Mouse (Mus musculus) cerebellum, postnatal 25 days (tissue): ENCODE measurements around the gene Prex1.

Experiments used
- DNase-seq, 2 experiments: peaks; one replicate each; pipeline ENCODE4 v3.0.0; 2021; ENCODE audit warnings: mixed read lengths in 2 of 2

Gene Prex1

DNA sequence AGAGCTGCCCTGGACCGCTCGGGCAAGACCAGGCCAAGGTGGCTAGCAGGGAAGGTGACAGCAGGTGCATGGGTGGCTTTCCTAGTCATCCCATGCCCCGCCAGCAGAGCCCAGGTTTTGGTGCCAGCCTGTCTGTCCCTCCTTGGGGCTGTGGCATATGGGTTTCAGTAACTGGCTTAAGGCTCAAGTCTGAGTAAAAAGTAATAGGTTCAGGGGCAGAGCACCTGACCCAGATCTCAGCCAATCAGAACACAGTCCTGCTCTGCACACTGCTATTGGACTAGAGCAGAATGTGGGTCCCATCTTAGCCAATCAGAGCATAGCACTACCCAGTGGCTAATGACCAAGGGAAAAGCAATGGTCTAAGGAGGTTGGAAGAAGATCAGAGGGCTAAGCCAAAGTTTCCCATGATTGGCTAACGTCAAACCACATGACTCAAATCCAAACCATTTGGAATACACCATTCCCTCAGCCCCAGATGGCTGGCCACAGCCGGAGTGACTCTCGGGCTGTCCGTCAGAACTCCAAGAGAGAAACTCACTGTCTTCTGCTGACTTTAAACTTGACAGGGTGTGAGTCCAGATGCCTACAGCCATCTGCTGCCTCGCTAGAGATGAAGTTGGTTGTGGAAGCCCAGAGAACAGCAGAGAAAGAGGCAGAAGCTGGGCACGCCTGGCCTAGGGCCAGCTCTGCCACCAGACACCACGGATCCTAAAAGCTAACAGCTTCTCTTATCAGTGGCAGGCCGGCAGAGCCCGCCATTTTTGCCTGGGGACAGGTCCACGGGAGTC is 80.9 kb downstream of the Prex1 start:
- peak; percentile 74 to 81 for DNase-seq

DNA sequence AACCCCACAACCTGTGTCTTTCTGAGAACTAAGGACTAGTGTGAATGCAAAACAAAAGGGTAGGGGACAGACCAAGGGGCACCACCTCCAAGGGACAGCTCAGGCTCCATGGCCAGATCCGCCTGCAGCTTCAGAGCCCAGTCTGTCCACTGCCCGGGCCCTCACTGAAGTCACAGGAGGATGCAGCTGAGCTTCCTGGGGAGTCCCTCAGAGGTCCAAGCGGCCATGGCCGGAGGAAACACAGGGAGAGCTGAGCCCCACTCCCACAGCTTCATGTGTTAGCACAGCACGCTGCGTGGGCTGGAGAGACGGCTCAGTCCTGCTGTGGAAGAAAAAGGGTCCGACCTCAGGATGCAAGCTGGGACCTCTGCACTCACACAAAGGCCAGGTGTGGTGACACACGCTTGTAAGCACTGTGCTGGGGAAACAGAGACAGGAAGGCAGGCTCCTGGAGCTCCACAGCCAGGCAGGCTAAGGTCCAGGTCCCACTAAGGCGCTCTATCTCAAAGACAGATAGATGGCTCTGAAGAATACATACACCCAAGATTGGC is 81.9 kb downstream of the Prex1 start:
- peak; percentile 21 to 22 for DNase-seq

DNA sequence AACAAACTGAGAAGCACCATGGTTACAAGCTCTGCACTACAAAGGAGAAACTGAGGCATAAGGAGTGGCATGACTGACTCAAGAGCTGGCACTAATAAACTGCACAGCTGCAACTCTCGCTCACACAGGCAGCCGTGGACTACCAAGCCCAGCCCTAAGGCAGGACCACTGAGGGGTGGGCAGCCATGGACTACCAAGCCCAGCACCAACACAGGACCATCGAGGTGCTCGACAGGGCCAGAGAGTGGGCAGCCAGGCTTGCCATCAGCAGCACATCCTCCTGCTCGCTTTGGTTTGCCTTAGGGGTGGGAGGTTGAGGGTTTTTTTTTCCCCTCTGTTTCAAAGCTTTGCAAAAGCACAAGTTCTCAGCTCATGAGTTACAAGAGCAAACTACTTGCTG is 82.4 kb downstream of the Prex1 start:
- DNase-seq, result no peak

DNA sequence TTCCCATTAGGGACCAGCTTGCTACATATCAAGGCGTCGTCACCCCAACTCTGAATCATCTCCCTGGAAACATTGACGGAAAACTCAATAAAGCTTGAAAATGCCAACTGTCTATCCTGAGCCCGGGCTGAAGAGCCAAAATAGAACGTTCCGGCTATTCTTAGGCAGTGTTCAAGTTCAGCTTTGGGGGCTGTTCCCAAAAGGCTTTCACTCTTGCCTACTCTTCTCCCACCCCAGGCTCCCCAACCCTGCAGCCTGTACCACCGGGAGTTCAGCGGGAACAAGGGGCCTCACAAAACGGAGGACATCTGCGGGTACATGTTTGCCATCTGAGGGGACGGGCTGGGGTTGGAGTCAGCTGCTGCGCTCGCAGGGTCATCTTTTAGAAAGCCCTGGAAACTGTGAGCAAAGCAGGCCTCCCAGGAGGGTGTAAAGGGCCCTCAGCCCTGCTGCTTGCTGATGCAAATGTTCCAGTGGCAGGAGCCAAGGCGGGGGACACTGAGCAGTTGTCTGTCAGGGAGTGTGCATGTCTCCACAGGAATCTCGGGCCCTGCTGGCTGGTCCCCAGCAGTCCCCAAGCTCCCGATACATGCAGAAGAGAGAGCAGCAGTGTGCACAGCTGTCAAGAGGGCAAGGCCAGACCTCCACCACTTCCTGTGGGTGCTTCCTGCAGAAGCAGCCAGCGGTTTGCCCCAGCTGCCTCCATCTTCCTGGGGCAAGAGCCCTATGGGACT is 83.5 kb downstream of the Prex1 start:
- DNase-seq, result peak in 1 of 2 experiments; percentile 31

DNA sequence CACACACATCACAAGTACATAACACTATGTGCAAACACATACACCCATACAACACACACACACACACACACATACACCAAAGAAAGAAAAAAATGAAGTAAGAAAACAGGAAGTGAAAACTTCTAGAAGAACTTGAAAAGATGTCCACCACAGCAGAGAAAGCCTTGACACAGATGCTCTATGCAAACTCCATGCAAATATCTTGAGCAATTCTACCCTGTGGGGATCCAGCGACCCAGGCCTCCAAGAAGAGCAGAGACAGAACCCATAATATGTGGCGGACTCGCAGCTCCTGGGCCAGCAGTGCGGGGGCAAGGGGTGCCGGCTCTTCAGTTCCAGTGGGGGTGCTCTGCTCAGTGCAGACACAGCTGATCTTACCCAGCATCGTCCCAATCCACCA is 86.1 kb downstream of the Prex1 start:
- no peak for DNase-seq

DNA sequence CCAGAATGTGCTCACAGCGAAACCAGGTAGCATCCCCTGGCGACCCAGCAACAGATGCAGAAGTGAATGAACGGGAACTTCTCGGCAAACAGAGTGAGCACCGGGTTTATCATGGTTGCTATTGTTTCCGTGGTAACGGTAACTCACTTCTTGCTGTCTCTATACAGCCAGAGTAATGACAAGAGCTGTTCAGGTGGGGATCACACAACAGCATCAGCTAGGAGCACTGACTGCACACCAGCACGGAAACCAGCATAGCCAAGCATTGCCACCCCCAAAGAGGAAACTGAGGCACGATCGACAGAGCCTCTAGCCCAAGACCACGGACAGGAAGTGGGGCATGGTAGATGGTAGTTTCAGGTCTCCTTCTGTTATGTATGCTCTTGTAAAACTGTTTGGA is 88.4 kb downstream of the Prex1 start:
- no peak for DNase-seq

DNA sequence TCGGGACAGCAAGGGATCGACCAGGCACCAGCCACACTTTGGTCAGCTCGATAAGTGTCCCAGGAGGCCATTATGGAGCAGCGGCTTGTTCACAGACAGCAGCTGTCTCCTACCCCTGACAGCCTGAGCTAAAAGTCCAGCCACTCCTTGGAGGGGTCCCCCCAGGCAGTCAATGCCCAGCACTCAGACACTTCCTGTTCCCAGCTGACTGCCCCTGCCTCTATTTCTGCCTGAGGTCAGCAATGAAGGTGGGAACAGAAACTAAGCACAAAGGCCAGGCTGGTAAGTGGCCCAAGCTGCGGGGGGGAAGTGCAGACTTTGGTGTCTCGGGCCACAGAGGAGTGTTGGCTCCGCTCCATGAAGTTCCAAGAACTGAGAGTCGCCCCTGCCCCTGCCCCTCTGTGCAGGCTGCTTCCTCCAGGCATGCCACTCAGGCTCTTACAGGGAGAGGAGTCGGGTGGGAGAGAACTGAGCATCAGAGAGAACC is 90.5 kb downstream of the Prex1 start:
- DNase-seq, result no peak

DNA sequence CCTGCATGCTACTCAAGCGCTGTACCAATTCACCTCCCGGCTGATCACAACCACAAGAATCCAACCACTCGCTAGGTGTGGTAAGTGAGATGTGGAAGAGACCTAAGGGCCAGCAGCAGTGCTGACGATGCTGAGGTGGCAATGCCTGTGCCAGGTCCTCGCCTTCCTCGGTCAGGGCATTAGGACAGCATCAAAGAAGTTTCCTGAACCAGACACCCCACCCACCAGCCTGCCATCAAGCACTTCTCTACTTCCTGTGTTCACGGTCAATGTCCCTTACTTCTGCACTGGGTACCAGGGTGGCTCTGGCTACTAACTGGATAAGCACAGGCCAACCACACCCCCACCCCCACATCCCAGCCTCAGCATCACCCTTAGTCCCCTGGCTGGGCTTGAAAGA is 91.0 kb downstream of the Prex1 start:
- DNase-seq, result no peak

DNA sequence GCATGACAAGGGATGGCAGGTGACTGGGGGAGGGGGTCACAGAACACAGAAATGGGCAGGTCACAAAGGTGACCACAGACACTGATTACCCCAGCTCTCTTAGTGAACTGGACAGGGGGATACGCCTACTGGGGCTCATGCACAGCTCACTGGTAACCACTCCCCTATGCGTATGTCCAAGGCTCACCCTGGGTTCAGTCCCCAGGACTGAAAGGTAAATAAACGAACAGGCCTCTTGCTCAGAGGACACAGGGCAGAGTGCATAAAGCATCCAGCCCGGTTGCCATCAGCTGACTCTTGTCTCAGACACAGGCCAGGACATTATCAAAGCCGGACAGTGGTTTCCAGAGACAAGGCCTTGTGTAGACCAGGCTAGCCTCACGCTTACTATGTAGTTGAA is 91.6 kb downstream of the Prex1 start:
- no peak for DNase-seq

DNA sequence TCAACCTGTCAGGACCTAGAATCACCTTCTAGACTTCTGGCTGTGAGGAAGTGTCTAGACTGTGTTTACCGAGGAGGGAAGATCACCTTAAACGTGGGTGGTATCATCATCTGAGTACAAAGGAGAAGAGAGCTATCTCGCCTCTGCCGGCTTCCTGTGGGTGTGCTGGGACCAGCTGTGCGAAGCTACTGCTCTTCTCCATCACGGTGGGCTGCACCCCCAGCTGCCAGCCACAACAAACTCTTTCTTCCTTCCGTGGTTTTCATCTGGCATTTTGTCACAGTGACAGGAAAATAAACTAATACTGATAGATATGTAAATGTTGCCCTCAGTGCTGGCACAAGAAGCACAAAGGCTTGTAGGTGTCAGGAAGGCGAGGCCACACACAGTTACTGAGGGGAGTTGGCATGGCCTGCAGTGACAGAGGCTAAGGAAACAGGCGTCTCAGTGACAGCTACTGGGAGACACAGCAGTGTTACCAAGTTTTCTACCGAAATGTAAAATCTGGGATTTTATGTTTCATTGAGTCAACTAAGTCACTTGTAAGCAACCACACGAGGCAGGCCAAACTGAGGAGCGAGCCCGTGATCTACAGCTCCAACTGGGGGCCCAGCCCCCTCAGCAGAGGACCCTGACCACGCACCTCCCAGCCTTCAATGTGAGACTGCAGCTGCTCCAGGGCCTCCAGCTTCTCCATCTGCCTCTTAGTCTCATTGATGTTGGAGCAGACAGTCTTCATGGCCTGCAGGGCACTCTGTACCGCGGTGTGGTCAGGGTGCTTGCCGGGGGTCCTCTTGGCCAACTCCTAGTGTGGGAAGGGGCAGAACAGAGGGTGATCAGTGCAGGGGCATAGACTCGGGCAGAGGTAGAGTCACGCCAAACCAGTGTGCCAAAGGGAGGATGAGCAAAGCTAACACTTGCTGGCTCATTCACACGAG is 92.8 kb downstream of the Prex1 start:
- no peak for DNase-seq

DNA sequence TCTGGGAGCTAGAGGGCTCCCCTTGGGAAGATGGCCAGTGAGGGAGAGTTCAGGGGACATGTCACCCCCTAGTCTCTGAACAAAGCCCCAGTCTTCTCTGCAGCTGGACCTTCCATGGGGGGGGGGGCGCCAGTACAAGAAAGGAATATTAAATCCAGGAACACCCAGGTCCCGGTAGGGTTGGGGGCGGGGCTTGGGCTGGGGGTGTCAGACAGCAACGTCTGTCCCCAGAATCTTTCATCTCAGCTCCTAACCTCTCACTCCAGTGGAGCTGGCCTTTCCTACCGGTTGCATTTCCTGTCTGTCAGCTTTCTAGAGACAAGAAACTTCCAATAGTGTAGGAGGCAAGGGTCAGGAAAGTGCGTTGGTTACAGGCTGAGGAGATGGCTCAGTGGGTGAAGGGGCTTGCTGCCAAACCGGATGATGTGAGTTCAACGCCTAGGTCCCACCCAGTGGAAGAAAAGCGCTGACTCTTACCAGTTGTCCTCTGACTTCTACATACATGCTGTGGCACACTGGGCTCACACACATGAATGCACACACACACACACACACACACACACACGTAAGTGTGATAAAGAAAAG is 93.6 kb downstream of the Prex1 start:
- DNase-seq, result no peak

DNA sequence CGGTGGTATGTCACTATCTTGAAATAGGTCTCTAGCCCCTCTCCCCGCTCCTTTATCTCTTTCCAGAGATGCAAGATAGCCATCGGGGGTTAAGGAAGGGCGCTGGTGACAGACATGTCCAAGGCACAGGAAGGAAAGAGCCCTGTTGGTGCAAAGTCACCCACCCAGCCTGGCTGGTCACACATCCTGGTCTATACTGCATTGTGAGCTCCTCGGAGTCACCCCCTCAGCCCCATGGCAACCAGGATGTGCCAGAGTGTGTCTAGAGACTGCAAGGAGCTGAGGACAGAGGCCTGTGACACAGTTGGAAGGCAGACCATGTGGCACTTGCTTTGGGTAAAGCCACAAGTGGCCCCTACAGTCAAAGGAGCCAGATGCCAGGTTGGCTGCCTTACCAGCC is 94.4 kb downstream of the Prex1 start:
- no peak for DNase-seq

DNA sequence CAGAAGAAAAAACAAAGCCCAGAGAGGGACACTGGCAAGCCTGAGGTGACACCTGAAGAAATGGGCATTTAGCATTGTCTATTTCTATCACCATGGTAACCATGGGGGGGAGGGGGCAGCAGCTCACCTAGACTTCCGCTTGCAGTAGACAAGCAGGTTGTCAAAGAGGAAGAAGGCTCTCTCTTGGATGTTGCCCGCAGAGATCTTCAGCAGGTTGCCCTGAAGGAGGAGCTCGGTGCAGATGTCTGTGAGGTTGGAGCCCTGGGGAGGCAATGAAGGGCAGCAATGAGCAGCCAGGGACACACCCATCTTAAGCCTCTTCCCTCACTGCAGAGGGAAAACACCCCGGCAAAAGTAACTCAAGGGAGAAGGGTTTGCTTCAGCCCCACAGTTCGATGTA is 95.9 kb downstream of the Prex1 start:
- no peak for DNase-seq

DNA sequence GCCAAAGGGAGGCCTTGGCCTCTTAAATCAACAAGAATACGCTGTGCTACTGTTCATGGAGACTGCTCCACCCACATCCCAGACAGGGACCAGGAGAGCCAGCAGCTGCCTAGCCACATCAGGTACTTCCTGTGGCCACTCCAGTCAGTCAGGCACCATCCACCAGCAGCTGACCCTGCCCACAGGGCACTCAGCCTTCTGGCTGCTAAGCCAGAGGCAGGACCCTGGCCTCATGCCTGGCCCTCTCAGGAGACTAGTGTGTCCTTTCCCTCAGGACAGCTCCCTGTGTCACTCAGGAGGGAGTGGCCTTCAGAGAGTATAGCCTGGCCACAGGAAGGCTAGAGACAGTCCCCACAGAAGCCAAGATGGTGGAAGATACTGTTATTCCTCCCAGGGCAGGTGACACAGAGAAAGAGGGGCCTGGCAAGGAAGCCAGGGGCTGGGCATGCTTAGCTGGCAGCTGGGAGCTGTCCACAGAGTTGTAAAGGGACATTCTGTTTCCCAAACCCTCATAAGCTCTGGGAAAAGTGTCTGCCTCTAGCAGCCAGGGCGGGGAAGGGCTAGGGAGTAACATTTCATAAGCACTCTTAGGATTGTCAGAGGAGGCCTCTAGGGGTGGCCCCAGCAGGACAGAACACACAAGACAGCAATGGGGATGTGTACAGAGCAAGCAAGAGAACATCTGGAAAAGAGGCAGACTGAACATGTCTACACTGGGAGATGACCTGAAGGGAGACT is 98.1 kb downstream of the Prex1 start:
- DNase-seq, result no peak

DNA sequence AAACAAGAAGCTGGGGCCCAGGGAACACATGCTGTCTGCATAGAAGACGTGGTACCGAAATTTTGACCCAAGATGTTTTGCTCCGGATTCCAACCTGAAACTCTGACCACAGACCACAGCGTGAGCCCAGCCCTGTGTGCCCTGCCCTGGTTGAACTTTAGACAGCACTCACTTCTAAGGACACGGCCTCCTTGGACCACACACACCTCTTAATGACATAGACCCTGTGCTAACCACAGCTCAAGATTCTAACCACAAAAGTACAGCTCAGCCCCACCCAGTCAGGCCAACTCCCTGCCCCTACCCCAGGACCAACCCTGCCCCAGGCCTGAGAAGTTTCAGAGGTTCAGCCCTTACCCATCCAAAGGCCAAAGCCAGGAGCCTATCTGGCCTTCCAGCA is 103.4 kb downstream of the Prex1 start:
- DNase-seq, result no peak

DNA sequence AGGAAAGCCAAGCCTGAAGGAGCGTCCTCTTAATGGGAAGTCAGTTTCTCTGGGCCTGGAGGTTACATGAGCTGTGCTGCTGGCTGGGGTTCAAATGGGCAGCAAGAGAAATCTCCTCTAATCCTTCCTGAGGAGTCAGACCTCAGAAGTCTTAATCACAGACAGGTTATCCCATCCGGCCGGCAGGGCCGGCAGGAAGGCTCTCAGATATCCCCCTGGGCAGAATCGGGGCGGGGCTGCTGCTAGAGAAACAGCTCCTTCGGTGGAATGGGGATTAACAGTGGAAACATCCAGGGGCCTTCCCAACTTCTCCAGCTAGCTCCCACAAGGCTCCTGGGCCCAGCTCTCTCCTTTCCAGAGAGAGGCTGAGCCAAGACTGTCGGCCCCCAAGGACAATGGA is 105.1 kb downstream of the Prex1 start:
- peak in 1 of 2 experiments; percentile 31 for DNase-seq

DNA sequence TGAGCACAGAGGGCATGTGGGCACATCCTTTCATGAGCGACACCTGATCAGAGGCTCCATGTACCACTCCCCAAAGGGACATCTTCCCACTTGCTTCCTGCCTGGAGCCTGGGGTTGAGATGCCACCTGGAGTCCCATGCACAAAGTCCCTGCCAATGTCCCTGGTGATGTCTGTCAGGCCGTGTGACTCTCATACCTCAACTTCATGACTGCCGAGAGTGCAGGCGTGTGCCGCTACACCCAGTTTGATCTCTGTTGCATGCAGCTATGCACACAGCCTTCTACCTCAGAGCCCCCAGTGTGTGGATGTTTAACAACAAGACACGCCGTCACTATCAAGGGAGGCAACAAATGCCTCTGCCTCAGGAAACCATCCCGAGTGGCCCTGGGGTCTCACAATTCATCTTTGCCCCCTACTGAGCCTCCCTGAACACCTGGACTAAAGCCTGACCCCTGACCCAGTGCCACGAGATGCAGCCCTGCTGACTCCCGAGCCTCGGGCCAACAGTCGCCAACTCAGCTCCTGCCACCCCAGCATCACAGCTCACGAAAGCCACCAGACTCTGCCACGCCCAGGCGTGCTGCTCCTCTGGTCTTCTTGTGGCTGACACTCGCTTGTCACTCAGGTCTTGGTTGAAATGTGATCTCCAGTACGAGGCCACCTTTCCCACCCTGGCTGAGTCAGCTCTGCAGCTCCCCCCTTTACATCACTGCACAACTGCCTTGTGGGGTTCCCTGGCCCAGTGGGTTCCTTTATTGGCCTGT is 107.0 kb downstream of the Prex1 start:
- DNase-seq, result no peak

DNA sequence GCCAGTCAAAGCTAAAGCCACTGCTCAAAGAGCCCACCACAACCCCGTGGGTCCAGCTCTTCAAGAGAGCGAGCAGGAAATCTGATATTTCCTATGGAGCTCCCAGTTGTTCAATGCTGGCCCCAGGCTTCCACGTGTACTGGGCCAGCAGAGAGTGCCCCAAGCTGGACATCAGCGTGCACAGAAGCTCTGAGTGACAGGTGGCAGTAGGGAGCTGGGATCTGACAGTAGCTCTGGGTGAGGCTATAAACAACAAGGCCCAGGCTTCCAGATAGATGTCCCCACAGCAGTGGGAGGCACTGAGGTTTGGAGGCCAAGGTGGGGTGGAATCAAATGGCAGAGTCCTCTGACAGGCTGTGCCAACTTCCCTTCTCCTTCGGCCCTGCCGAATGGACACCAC is 107.6 kb downstream of the Prex1 start:
- DNase-seq, result no peak

DNA sequence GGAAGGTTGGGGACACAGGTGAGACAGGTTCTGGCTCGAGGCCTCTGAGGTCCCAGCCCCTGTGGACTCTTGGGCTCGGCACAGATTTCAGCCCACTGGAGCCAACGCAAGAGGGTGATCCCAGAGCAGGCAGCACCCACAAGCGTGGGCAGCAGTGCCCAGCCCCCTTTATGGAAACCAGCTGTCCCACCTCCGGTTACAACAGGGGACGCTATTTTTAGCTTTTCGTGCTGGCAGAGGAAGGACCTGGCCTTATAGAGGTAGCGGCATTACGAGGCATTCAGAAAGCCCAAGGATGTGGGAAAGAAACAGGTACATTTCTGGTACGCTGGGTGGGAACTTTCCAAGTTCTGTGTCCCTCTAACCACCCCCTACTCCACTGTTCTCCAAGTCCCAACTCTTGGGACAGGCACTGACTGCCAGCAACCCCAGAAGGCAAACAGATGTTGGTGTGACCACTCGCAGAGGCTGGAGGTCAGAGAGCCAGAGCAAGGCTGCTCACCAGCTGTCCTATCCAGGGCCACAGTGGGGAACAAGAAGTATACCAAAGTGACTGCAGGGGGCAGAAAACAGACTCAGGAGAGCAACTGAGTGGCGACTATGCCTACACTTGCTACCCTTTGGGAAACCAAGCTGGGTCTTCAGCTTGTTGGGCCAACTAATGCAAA is 108.3 kb downstream of the Prex1 start:
- DNase-seq, result no peak

DNA sequence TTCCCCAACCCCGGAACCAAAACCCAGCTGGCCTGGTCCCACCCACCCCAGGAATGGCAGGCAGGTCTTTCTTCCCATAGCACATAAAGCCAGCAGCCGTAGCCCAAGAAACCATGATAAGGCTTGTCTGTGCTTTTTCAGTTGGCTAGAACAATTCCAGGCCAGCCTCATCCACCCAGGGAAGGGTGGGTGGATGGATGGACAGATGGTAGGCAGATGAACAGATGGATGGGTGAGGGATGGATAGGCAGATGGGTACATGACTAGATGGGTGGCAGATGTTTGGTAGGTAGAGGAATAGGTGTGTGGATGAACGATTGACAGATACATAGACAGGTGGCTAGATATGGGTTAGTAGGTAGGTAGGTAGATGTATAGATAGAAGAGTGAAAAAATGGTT is 110.7 kb downstream of the Prex1 start:
- DNase-seq, result no peak
